Mouse (Mus musculus) CH12.LX (cell line): ENCODE measurements at regions not wholly inside any gene's neighbourhood (a gene's known extent, or its start where the extent isn't known, plus 50 kb on each side); places are given as distances from the start of the nearest gene placed in this dataset.

Experiments used
- DNase-seq: peaks from one replicate; pipeline ENCODE4 v3.0.0-alpha.2; 2013; ENCODE audit errors: extremely low read depth
- H3K27ac ChIP-seq: 2 replicates; pipeline ENCODE4 v1.5.1; 2012; ENCODE audit warnings: low read depth, mild to moderate bottlenecking, control low read depth, moderate library complexity; ENCODE audit not compliant: insufficient read depth
- H3K27me3 ChIP-seq: replicated peaks from 2 replicates; pipeline ENCODE3; 2012; ENCODE audit warnings: inconsistent platforms
- H3K36me3 ChIP-seq, 2 experiments: replicated peaks in 1 of 2; 2 replicates each; pipeline versions ENCODE3 to v1.6.1; 2012; ENCODE audit warnings: inconsistent platforms in 1 of 2, low read length in 1 of 2, mild to moderate bottlenecking in 1 of 2, mixed read lengths in 1 of 2, moderate library complexity in 1 of 2; ENCODE audit not compliant: control insufficient read depth in 1 of 2, insufficient read depth in 1 of 2
- H3K4me1 ChIP-seq, 2 experiments: 2 replicates each; pipeline ENCODE4 v1.6.1; 2012; ENCODE audit warnings: inconsistent platforms in 1 of 2, moderate library complexity in 1 of 2; ENCODE audit not compliant: insufficient read depth in 2 of 2, control insufficient read depth in 1 of 2
- H3K4me2 ChIP-seq: 2 replicates; pipeline ENCODE4 v1.6.1; 2012; ENCODE audit warnings: low read depth, mild to moderate bottlenecking, control low read depth; ENCODE audit not compliant: poor library complexity, insufficient read depth, severe bottlenecking
- H3K4me3 ChIP-seq, 3 experiments: fragments of 150-350 bp in 1 of 3; sonication (generic) in 1 of 3; replicated peaks in 1 of 3; 2 replicates each; pipeline versions ENCODE3 to v1.5.1; 2011 to 2012; ENCODE audit warnings: low read depth in 2 of 3, low read length in 2 of 3, mild to moderate bottlenecking in 2 of 3, moderate library complexity in 2 of 3, control low read depth in 1 of 3, improper control_type of control experiment in 1 of 3, inconsistent platforms in 1 of 3, mixed read lengths in 1 of 3; ENCODE audit not compliant: poor library complexity in 1 of 3
- H3K79me2 ChIP-seq: replicated peaks from 2 replicates; pipeline ENCODE4 v1.6.1; 2012; ENCODE audit warnings: mild to moderate bottlenecking, moderate library complexity; ENCODE audit not compliant: control insufficient read depth, poor library complexity, insufficient read depth, severe bottlenecking; ENCODE audit errors: extremely low read depth
- H3K9ac ChIP-seq: 2 replicates; pipeline ENCODE4 v1.6.1; 2012; ENCODE audit warnings: low read depth, mild to moderate bottlenecking, control low read depth, moderate library complexity; ENCODE audit not compliant: insufficient read depth
- H3K9me3 ChIP-seq: replicated peaks from 2 replicates; pipeline ENCODE3; 2012; ENCODE audit warnings: low read length, inconsistent platforms, mixed read lengths
- BHLHE40 ChIP-seq: IDR thresholded peaks from 2 replicates; pipeline ENCODE4 v1.6.1; 2011; ENCODE audit warnings: mild to moderate bottlenecking, low read depth, low read length, improper control_type of control experiment
- CHD2 ChIP-seq: IDR thresholded peaks from 2 replicates; pipeline ENCODE4 v1.6.1; 2011; ENCODE audit warnings: low read length, improper control_type of control experiment
- CTCF ChIP-seq, 2 experiments: IDR thresholded peaks in 1 of 2; conservative IDR thresholded peaks in 1 of 2; 2 replicates each; pipeline ENCODE4 v1.5.1; 2011 to 2012; ENCODE audit warnings: low read depth in 2 of 2, low read length in 2 of 2, improper control_type of control experiment in 1 of 2, inconsistent platforms in 1 of 2, mild to moderate bottlenecking in 1 of 2, moderate library complexity in 1 of 2
- E2F4 ChIP-seq: IDR thresholded peaks from 2 replicates; pipeline ENCODE4 v1.6.1; 2011; ENCODE audit warnings: low read depth, low read length, improper control_type of control experiment; ENCODE audit not compliant: insufficient replicate concordance
- ELF1 ChIP-seq: IDR thresholded peaks from 2 replicates; pipeline ENCODE4 v1.6.1; 2014; ENCODE audit warnings: low read depth, mild to moderate bottlenecking, inconsistent platforms, low read length, improper control_type of control experiment
- EP300 ChIP-seq: IDR thresholded peaks from 2 replicates; pipeline ENCODE4 v1.6.1; 2011; ENCODE audit warnings: low read length, improper control_type of control experiment
- ETS1 ChIP-seq: conservative IDR thresholded peaks from 2 replicates; pipeline ENCODE4 v1.6.1; 2012; ENCODE audit warnings: low read depth, mild to moderate bottlenecking, inconsistent platforms, low read length, improper control_type of control experiment, moderate library complexity
- GABPA ChIP-seq: IDR thresholded peaks from 2 replicates; pipeline ENCODE4 v1.6.1; 2012; ENCODE audit warnings: low read depth, low read length, improper control_type of control experiment, inconsistent platforms; ENCODE audit not compliant: insufficient replicate concordance
- HCFC1 ChIP-seq: IDR thresholded peaks from 2 replicates; pipeline ENCODE4 v1.6.1; 2012; ENCODE audit warnings: low read depth, mild to moderate bottlenecking, inconsistent platforms, low read length, improper control_type of control experiment
- JUN ChIP-seq: IDR thresholded peaks from 2 replicates; pipeline ENCODE4 v1.6.1; 2011; ENCODE audit warnings: low read depth, mild to moderate bottlenecking, low read length, improper control_type of control experiment, moderate library complexity; ENCODE audit not compliant: insufficient read depth
- JUND ChIP-seq: conservative IDR thresholded peaks from 2 replicates; pipeline ENCODE4 v1.6.1; 2011; ENCODE audit warnings: low read depth, low read length, improper control_type of control experiment
- KAT2A ChIP-seq: IDR thresholded peaks from 2 replicates; pipeline ENCODE4 v1.6.1; 2012; ENCODE audit warnings: low read length, improper control_type of control experiment, inconsistent platforms; ENCODE audit not compliant: insufficient replicate concordance
- MAFK ChIP-seq: IDR thresholded peaks from 2 replicates; pipeline ENCODE4 v1.6.1; 2011; ENCODE audit warnings: low read length, improper control_type of control experiment; ENCODE audit not compliant: insufficient replicate concordance
- MAZ ChIP-seq: IDR thresholded peaks from 2 replicates; pipeline ENCODE4 v1.6.1; 2012; ENCODE audit warnings: low read depth, mild to moderate bottlenecking, inconsistent platforms, low read length, improper control_type of control experiment, moderate library complexity
- MEF2A ChIP-seq: IDR thresholded peaks from 2 replicates; pipeline ENCODE4 v1.6.1; 2014; ENCODE audit warnings: low read depth, mild to moderate bottlenecking, inconsistent platforms, low read length, improper control_type of control experiment, borderline replicate concordance
- MXI1 ChIP-seq: IDR thresholded peaks from 2 replicates; pipeline ENCODE4 v1.6.1; 2011; ENCODE audit warnings: mild to moderate bottlenecking, low read depth, low read length, improper control_type of control experiment
- NELFE ChIP-seq: IDR thresholded peaks from 2 replicates; pipeline ENCODE4 v1.6.1; 2011; ENCODE audit warnings: low read depth, low read length, improper control_type of control experiment
- NRF1 ChIP-seq: IDR thresholded peaks from 2 replicates; pipeline ENCODE4 v1.6.1; 2014; ENCODE audit warnings: low read depth, mild to moderate bottlenecking, inconsistent platforms, low read length, improper control_type of control experiment, moderate library complexity
- POLR2A ChIP-seq: IDR thresholded peaks from 2 replicates; pipeline ENCODE4 v1.6.1; 2011; ENCODE audit warnings: low read depth, mild to moderate bottlenecking, improper control_type of control experiment, low read length
- POLR2AphosphoS2 ChIP-seq: IDR thresholded peaks from 2 replicates; pipeline ENCODE4 v1.6.1; 2011; ENCODE audit warnings: low read depth, low read length, improper control_type of control experiment
- RAD21 ChIP-seq: IDR thresholded peaks from 2 replicates; pipeline ENCODE4 v1.6.1; 2011; ENCODE audit warnings: low read depth, mild to moderate bottlenecking, low read length, improper control_type of control experiment, moderate library complexity
- RCOR1 ChIP-seq: conservative IDR thresholded peaks from 2 replicates; pipeline ENCODE4 v1.6.1; 2012; ENCODE audit warnings: low read depth, mild to moderate bottlenecking, inconsistent platforms, low read length, improper control_type of control experiment
- SIN3A ChIP-seq: IDR thresholded peaks from 2 replicates; pipeline ENCODE4 v1.6.1; 2012; ENCODE audit warnings: low read length, improper control_type of control experiment, inconsistent platforms
- SMC3 ChIP-seq: IDR thresholded peaks from 2 replicates; pipeline ENCODE4 v1.6.1; 2011; ENCODE audit warnings: low read depth, low read length, improper control_type of control experiment
- TBP ChIP-seq: conservative IDR thresholded peaks from 2 replicates; pipeline ENCODE4 v1.6.1; 2011; ENCODE audit warnings: low read depth, low read length, improper control_type of control experiment
- TCF12 ChIP-seq: IDR thresholded peaks from 2 replicates; pipeline ENCODE4 v1.6.1; 2014; ENCODE audit warnings: low read depth, mild to moderate bottlenecking, inconsistent platforms, low read length, improper control_type of control experiment
- UBTF ChIP-seq: IDR thresholded peaks from 2 replicates; pipeline ENCODE4 v1.6.1; 2012; ENCODE audit warnings: low read depth, mild to moderate bottlenecking, inconsistent platforms, low read length, improper control_type of control experiment, moderate library complexity
- USF1 ChIP-seq: IDR thresholded peaks from 2 replicates; pipeline ENCODE4 v1.6.1; 2014; ENCODE audit warnings: low read depth, mild to moderate bottlenecking, inconsistent platforms, low read length, improper control_type of control experiment
- USF2 ChIP-seq: conservative IDR thresholded peaks from 2 replicates; pipeline ENCODE4 v1.6.1; 2011; ENCODE audit warnings: low read depth, low read length, improper control_type of control experiment
- ZC3H11A ChIP-seq: IDR thresholded peaks from 2 replicates; pipeline ENCODE4 v1.6.1; 2012; ENCODE audit warnings: low read depth, mild to moderate bottlenecking, inconsistent platforms, low read length, improper control_type of control experiment
- ZKSCAN1 ChIP-seq: IDR thresholded peaks from 2 replicates; pipeline ENCODE4 v1.6.1; 2012; ENCODE audit warnings: low read depth, inconsistent platforms, low read length, improper control_type of control experiment, borderline replicate concordance
- ZMIZ1 ChIP-seq: IDR thresholded peaks from 2 replicates; pipeline ENCODE4 v1.6.1; 2012; ENCODE audit warnings: low read depth, mild to moderate bottlenecking, inconsistent platforms, low read length, improper control_type of control experiment
- ZNF384 ChIP-seq: IDR thresholded peaks from 2 replicates; pipeline ENCODE4 v1.6.1; 2012; ENCODE audit warnings: low read depth, low read length, improper control_type of control experiment, inconsistent platforms
- dilution Hi-C: fragments of 300-500 bp; cut with MboI; formaldehyde crosslinking; loops from 2 replicates; pipeline ENCODE4 v1.14.3; 2020; ENCODE audit warnings: low sequenced_read_pairs; ENCODE audit not compliant: extremely low pct_unique_long_range_greater_than_20kb, extremely low pct_ligation_motif_present
- in situ Hi-C: fragments of 300-500 bp; cut with MboI; formaldehyde crosslinking; loops from 3 replicates; pipeline ENCODE4 v1.14.3; 2019; ENCODE audit warnings: low sequenced_read_pairs, low pct_ligation_motif_present, low pct_unique_long_range_greater_than_20kb, mixed read lengths

DNA sequence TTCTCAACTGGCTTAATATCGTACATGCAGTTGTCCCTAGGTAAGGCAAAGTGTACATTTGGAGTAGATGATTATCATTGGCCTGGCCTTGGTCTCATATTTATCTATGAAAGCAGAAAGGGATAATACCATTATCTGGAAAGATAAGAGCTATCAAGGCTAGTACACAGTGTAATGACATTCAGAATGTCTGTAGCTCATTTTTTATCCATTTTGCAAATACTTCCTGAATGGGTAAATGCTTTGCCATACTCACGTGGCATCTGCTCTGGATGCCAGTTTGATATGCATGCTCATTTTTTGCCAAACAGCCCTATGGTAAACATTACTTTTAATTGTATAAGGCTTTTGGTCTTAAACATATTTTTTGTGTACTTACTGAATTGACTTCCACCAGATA lies 723.4 kb downstream of the Brinp3 start:
- Histone ChIP-seq H3K27me3 (no peaks in the 10 kb centered on the region), H3K9ac (no peak overlapping the region), H3K4me1 (no peaks in the 10 kb centered on the region), H3K9me3 (peaks cover 7% of the 10 kb centered on the region), H3K4me3 (no peak overlapping the region), H3K79me2 (no peaks in the 10 kb centered on the region), H3K4me2 (no peak overlapping the region), H3K27ac (no peak overlapping the region), H3K36me3 (no peaks in the 10 kb centered on the region)
- dilution Hi-C loops, result no loop called here
- in situ Hi-C loops, result no loop called here
- no peak for DNase-seq
- TF ChIP-seq HCFC1, result no peak
- no peak for TF ChIP-seq NELFE
- no peak for TF ChIP-seq MAZ
- no peak for TF ChIP-seq TBP
- TF ChIP-seq MEF2A, result no peak
- no peak for TF ChIP-seq CTCF (conservative IDR thresholded peaks at IDR 0.05 in 1 of 2, IDR thresholded peaks at IDR 0.05 in 1 of 2; ENCODE audit: low read depth in 2 of 2, low read length in 2 of 2)
- no peak for TF ChIP-seq CHD2
- no peak for TF ChIP-seq POLR2A
- TF ChIP-seq POLR2AphosphoS2, result no peak
- no peak for TF ChIP-seq ZC3H11A
- TF ChIP-seq EP300, result no peak
- no peak for TF ChIP-seq SIN3A
- TF ChIP-seq E2F4, result no peak
- TF ChIP-seq ELF1, result no peak
- TF ChIP-seq RAD21, result no peak

DNA sequence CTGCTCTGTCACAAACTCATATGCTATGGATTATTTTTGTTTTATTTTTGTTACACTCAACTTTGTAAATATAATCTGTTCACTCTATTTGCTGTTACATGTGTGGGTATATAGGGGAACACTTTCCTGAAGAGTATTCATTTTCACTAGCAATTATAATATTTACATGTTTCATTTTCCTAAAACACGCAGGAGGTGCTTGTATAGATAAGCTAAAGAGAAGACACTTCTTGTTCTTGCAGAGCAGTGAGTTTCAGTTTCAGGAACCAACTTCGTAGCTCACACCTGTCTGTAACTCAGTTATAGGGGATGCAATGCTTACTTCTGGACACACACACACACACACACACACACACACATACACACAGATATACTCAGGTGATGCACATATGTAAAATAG lies 724.9 kb downstream of the Brinp3 start:
- no peak overlapping the region for H3K9ac ChIP-seq
- H3K27ac ChIP-seq, result no peak overlapping the region
- peaks cover 6% of the 10 kb centered on the region for H3K9me3 ChIP-seq
- DNase-seq, result no peak
- H3K79me2 ChIP-seq, result no peaks in the 10 kb centered on the region
- H3K4me2 ChIP-seq, result peak overlapping the region; percentile 31; the same call in 1 of the 2 replicates
- in situ Hi-C loops (no loop called here), dilution Hi-C loops (no loop called here)
- H3K4me1 ChIP-seq, result no peaks in the 10 kb centered on the region
- H3K27me3 ChIP-seq, result no peaks in the 10 kb centered on the region
- no peaks in the 10 kb centered on the region for H3K36me3 ChIP-seq
- no peak overlapping the region for H3K4me3 ChIP-seq
- TF ChIP-seq EP300, result peak; percentile 72
- no peak for TF ChIP-seq E2F4
- TF ChIP-seq SIN3A, result no peak
- TF ChIP-seq ZNF384, result no peak
- no peak for TF ChIP-seq TBP
- no peak for TF ChIP-seq KAT2A
- no peak for TF ChIP-seq UBTF
- TF ChIP-seq RCOR1, result no peak
- TF ChIP-seq GABPA, result no peak
- TF ChIP-seq POLR2A, result no peak
- TF ChIP-seq POLR2AphosphoS2, result no peak
- no peak for TF ChIP-seq ZKSCAN1
- 0 out of 2 replicates have a peak, but pooled peaks have one; percentile 10 for TF ChIP-seq MAFK
- TF ChIP-seq ZC3H11A, result no peak
- no peak for TF ChIP-seq CHD2
- no peak for TF ChIP-seq USF2
- TF ChIP-seq NRF1, result no peak
- TF ChIP-seq JUN, result no peak
- no peak for TF ChIP-seq SMC3
- no peak for TF ChIP-seq RAD21
- no peak for TF ChIP-seq ZMIZ1
- TF ChIP-seq MAZ, result no peak
- TF ChIP-seq ELF1, result no peak
- no peak for TF ChIP-seq JUND
- no peak for TF ChIP-seq BHLHE40
- no peak for TF ChIP-seq MXI1
- TF ChIP-seq ETS1, result no peak
- TF ChIP-seq USF1, result no peak
- 0 out of 2 replicates have a peak, but pooled peaks have one; percentile 18 for TF ChIP-seq TCF12
